Mouse (Mus musculus) liver, embryonic 12.5 days (tissue): Measurements from ENCODE around the gene Irf2bp1. TPM values are rescaled to one million over a fixed set of nuclear protein-coding genes. Genes with fewer than 3 reads are reported as not detected.

Experiments used
- ATAC-seq: fragments of 200-750 bp; cut with Nextera tagmentation; 2 replicates; pipeline ENCODE4 v1.8.0; 2017; ENCODE audit warnings: moderate number of reproducible peaks, mild to moderate bottlenecking, moderate library complexity
- H3K27ac ChIP-seq: fragments of 300-500 bp; sonication (generic); 2 replicates; pipeline ENCODE4 v1.5.1; 2016; ENCODE audit warnings: mild to moderate bottlenecking
- H3K27me3 ChIP-seq: fragments of 300-500 bp; sonication (generic); replicated peaks from 2 replicates; pipeline ENCODE4 v1.6.1; 2016; ENCODE audit warnings: mild to moderate bottlenecking, moderate library complexity
- H3K36me3 ChIP-seq: fragments of 300-500 bp; sonication (generic); 2 replicates; pipeline ENCODE4 v1.6.1; 2016; ENCODE audit warnings: mild to moderate bottlenecking, moderate library complexity
- H3K4me1 ChIP-seq: fragments of 300-500 bp; sonication (generic); 2 replicates; pipeline ENCODE4 v1.6.1; 2016
- H3K4me2 ChIP-seq: fragments of 300-500 bp; sonication (generic); 2 replicates; pipeline ENCODE4 v1.6.1; 2016; ENCODE audit warnings: mild to moderate bottlenecking, moderate library complexity
- H3K4me3 ChIP-seq: fragments of 300-500 bp; sonication (generic); 2 replicates; pipeline ENCODE4 v1.5.1; 2016; ENCODE audit warnings: mild to moderate bottlenecking, moderate library complexity
- H3K9ac ChIP-seq: fragments of 300-500 bp; sonication (generic); 2 replicates; pipeline ENCODE4 v1.6.1; 2016; ENCODE audit warnings: mild to moderate bottlenecking, moderate library complexity
- H3K9me3 ChIP-seq: fragments of 300-500 bp; sonication (generic); replicated peaks from 2 replicates; pipeline ENCODE4 v1.6.1; 2016; ENCODE audit warnings: mild to moderate bottlenecking, moderate library complexity
- WGBS: fragments of 180-500 bp; shearing (Covaris S2); methylation state at CpG from one replicate; pipeline ENCODE4 v1.1.7; 2016; ENCODE audit not compliant: insufficient replicate concordance; 5-methylcytosine and 5-hydroxymethylcytosine counted together
- polyA plus RNA-seq: library from polyadenylated mRNA; unstranded; fragments of >200 nt; fragmentation: Nextera tagmentation; extraction: Ambion mirVana; gene quantifications from 2 replicates; pipeline ENCODE4 v1.2.1, GENCODE M21; 2016

Gene Irf2bp1
- polyA plus RNA-seq, 1 experiment from 2014 or later, result 20.1 TPM

- Histone ChIP-seq H3K4me1 (peaks cover 31% of the 10 kb centered on the region), H3K9ac (no peak overlapping the region), H3K9me3 (no peaks in the 10 kb centered on the region), H3K27ac (no peak overlapping the region), H3K27me3 (peaks cover 53% of the 10 kb centered on the region), H3K4me3 (no peak overlapping the region), H3K4me2 (no peak overlapping the region), H3K36me3 (0 out of 2 replicates have a peak, but pooled peaks cover 5% of the 10 kb centered on the region)
- WGBS, result 67% methylated on average over 4 of the region's 4 CpGs
- ATAC-seq, result no peak
Observed at GRCm38 (mm10) chr7:19016042-19016441, 12.2 kb downstream of the Irf2bp1 start.

- H3K27me3 ChIP-seq, result peaks cover 63% of the 10 kb centered on the region
- WGBS, result 71% methylated on average over 7 of the region's 7 CpGs
- no peak for ATAC-seq
- no peak overlapping the region for H3K9ac ChIP-seq
- no peaks in the 10 kb centered on the region for H3K9me3 ChIP-seq
- 0 out of 2 replicates have a peak, but pooled peaks cover 5% of the 10 kb centered on the region for H3K36me3 ChIP-seq
- peaks cover 16% of the 10 kb centered on the region for H3K4me1 ChIP-seq
- no peak overlapping the region for H3K27ac ChIP-seq
- H3K4me2 ChIP-seq, result no peak overlapping the region
- H3K4me3 ChIP-seq, result no peak overlapping the region
Observed at GRCm38 (mm10) chr7:19017909-19018308, 14.1 kb downstream of the Irf2bp1 start.

- Histone ChIP-seq H3K36me3 (no peaks in the 10 kb centered on the region), H3K4me3 (peak overlapping the region; percentile 94), H3K9me3 (no peaks in the 10 kb centered on the region), H3K27ac (no peak overlapping the region), H3K27me3 (peaks cover 50% of the 10 kb centered on the region), H3K4me2 (peak overlapping the region; percentile 69), H3K9ac (peak overlapping the region; percentile 46), H3K4me1 (peaks cover 26% of the 10 kb centered on the region)
- WGBS, result 15% methylated on average over 8 of the region's 8 CpGs
- no peak for ATAC-seq
Observed at GRCm38 (mm10) chr7:19021048-19021447, 17.2 kb downstream of the Irf2bp1 start.

- WGBS, result 41% methylated on average over 18 of the region's 18 CpGs
- Histone ChIP-seq H3K27ac (no peak overlapping the region), H3K36me3 (no peaks in the 10 kb centered on the region), H3K27me3 (peaks cover 50% of the 10 kb centered on the region), H3K4me2 (peak overlapping the region; percentile 69), H3K9me3 (no peaks in the 10 kb centered on the region), H3K9ac (peak overlapping the region; percentile 54), H3K4me3 (peak overlapping the region; percentile 94), H3K4me1 (peaks cover 38% of the 10 kb centered on the region)
- no peak for ATAC-seq
Observed at GRCm38 (mm10) chr7:19022189-19022958, 18.5 kb downstream of the Irf2bp1 start.

GRCm38 (mm10) chr7:19023357-19023814 is 19.5 kb downstream of the Irf2bp1 start, which contains the start of gene Foxa3:
Foxa3 (minus strand) TSS chr7:19023538.
- Histone ChIP-seq H3K9me3 (no peaks in the 10 kb centered on the region), H3K36me3 (peaks cover 2% of the 10 kb centered on the region; the same call in 1 of the 2 replicates), H3K9ac (peak within 1 kb of the TSS; percentile 96), H3K4me2 (peak within 1 kb of the TSS; percentile 81), H3K27me3 (peaks cover 50% of the 10 kb centered on the region), H3K4me1 (peaks cover 42% of the 10 kb centered on the region), H3K27ac (peak within 1 kb of the TSS; percentile 76), H3K4me3 (peak within 1 kb of the TSS; percentile 94)
- peak; percentile 35 for ATAC-seq
- 7% methylated on average over 29 of the region's 30 CpGs for WGBS

- WGBS, result under 1% methylated on average over 49 of the region's 50 CpGs
- peak; percentile 92 for ATAC-seq
- H3K4me1 ChIP-seq, result peaks cover 42% of the 10 kb centered on the region
- peak within 1 kb of the TSS; percentile 94 for H3K4me3 ChIP-seq
- peaks cover 46% of the 10 kb centered on the region for H3K27me3 ChIP-seq
- peaks cover 9% of the 10 kb centered on the region for H3K36me3 ChIP-seq
- H3K27ac ChIP-seq, result peak within 1 kb of the TSS; percentile 76
- H3K9ac ChIP-seq, result peak within 1 kb of the TSS; percentile 96
- no peaks in the 10 kb centered on the region for H3K9me3 ChIP-seq
- peak within 1 kb of the TSS; percentile 81 for H3K4me2 ChIP-seq
Observed at GRCm38 (mm10) chr7:19024096-19024506, 20.3 kb downstream of the Irf2bp1 start, which contains the start of gene Sympk. Sympk (plus strand) TSS chr7:19024377.

GRCm38 (mm10) chr7:19024581-19025255 is 20.9 kb downstream of the Irf2bp1 start:
- H3K4me2 ChIP-seq, result peak overlapping the region; percentile 81
- ATAC-seq, result peak; percentile 61

GRCm38 (mm10) chr7:19028067-19028466 is 24.2 kb downstream of the Irf2bp1 start:
- ATAC-seq, result no peak
- no peak overlapping the region for H3K27ac ChIP-seq
- H3K36me3 ChIP-seq, result peaks cover 49% of the 10 kb centered on the region
- H3K9ac ChIP-seq, result no peak overlapping the region
- no peaks in the 10 kb centered on the region for H3K9me3 ChIP-seq
- H3K4me3 ChIP-seq, result no peak overlapping the region
- H3K4me1 ChIP-seq, result peaks cover 38% of the 10 kb centered on the region
- H3K27me3 ChIP-seq, result peaks cover 9% of the 10 kb centered on the region
- no peak overlapping the region for H3K4me2 ChIP-seq

More at GRCm38 (mm10) chr7:19024581-19025255, 20.9 kb downstream of the Irf2bp1 start:
- H3K27me3 ChIP-seq, result peaks cover 41% of the 10 kb centered on the region
- H3K9me3 ChIP-seq, result no peaks in the 10 kb centered on the region
- peak overlapping the region; percentile 76 for H3K27ac ChIP-seq
- peaks cover 42% of the 10 kb centered on the region for H3K4me1 ChIP-seq
- 2% methylated on average over 34 of the region's 36 CpGs for WGBS
- peaks cover 15% of the 10 kb centered on the region for H3K36me3 ChIP-seq
- peak overlapping the region; percentile 96 for H3K9ac ChIP-seq
- peak overlapping the region; percentile 94 for H3K4me3 ChIP-seq

- Histone ChIP-seq H3K4me2 (no peak overlapping the region), H3K4me1 (peaks cover 29% of the 10 kb centered on the region), H3K9me3 (no peaks in the 10 kb centered on the region), H3K27me3 (no peaks in the 10 kb centered on the region), H3K4me3 (no peak overlapping the region), H3K9ac (no peak overlapping the region), H3K36me3 (peaks cover 60% of the 10 kb centered on the region), H3K27ac (no peak overlapping the region)
- peak; percentile 42 for ATAC-seq
- WGBS, result 68% methylated on average over 6 of the region's 6 CpGs
Observed at GRCm38 (mm10) chr7:19029084-19029653, 25.3 kb downstream of the Irf2bp1 start.

- H3K9ac ChIP-seq, result no peak overlapping the region
- peaks cover 10% of the 10 kb centered on the region for H3K4me1 ChIP-seq
- H3K36me3 ChIP-seq, result peaks cover 85% of the 10 kb centered on the region
- H3K9me3 ChIP-seq, result no peaks in the 10 kb centered on the region
- no peak overlapping the region for H3K27ac ChIP-seq
- H3K4me3 ChIP-seq, result no peak overlapping the region
- ATAC-seq, result no peak
- H3K4me2 ChIP-seq, result no peak overlapping the region
- WGBS, result 75% methylated on average over 4 of the region's 4 CpGs
- H3K27me3 ChIP-seq, result no peaks in the 10 kb centered on the region
Observed at GRCm38 (mm10) chr7:19031641-19032040, 27.8 kb downstream of the Irf2bp1 start.

GRCm38 (mm10) chr7:19044616-19045015 is 40.8 kb downstream of the Irf2bp1 start:
- Histone ChIP-seq H3K4me2 (no peak overlapping the region), H3K27ac (no peak overlapping the region), H3K4me3 (no peak overlapping the region), H3K4me1 (no peaks in the 10 kb centered on the region), H3K9ac (no peak overlapping the region), H3K36me3 (peaks cover 100% of the 10 kb centered on the region), H3K9me3 (no peaks in the 10 kb centered on the region), H3K27me3 (no peaks in the 10 kb centered on the region)
- WGBS, result 93% methylated on average over 6 of the region's 6 CpGs
- ATAC-seq, result no peak
